Mouse (Mus musculus): ENCODE data around the gene Spz1.
A peak's percentile ranks its signal among the peaks of the same experiment; 100 is the strongest.
"Not testable (repeated sequence)": the region's sequence is repeated elsewhere in the genome, so short reads cannot be mapped to it uniquely, and the experiment has no call there.

Gene Spz1

DNA sequence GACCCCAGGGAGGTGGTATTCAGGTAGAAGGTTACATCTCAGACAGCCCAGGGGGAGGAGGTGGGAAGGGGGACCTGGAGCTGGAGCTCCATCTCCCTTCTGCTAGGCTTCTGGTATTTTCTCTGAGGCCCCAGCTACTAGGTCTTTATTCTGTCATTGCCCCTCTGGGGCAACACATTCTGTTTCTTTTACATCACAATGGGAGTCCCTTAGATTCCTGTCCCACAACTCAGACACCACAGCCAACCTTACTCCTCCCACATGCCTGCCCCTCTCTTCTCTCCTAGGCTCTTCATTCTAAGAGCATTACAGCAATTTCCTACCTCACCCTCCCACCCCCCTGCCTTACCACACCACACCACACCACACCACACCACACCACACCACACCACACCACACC is at the start of gene Spz1:
Gene Spz1 (minus strand): TSS at position 101 of the 400 bp plus-strand sequence.
- DNase-seq (ENCODE audit: extremely low spot score), result no peak

- DNase-seq (ENCODE audit: extremely low spot score), result no peak
Measured at GRCm38 (mm10) chr13:92616459-92616858, 40.5 kb upstream of the Spz1 start.

DNA sequence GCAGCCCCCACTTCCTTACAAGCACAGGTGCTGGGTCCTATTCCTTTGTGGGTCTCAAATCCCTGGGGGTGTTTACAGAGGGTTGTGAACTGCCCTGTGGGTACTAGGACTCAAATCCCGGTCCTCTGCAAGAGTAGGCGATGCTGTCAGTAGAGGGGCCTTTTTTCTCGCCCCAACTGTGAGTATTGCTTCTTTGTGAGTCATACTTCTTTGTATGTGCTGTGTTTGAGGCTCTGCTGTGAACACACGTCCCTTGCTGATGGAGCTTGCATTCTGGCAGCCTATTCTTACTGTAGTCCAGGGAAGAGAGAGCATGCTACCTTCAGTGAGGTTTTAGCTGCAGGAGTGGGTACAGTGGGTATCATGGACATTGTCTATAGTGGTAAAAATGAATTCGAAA is 39.2 kb upstream of the Spz1 start:
- no peak for DNase-seq (ENCODE audit: extremely low spot score)

GRCm38 (mm10) chr13:92613094-92613493 is 37.1 kb upstream of the Spz1 start:
- no peak for DNase-seq (ENCODE audit: extremely low spot score)

GRCm38 (mm10) chr13:92611917-92612316 is 35.9 kb upstream of the Spz1 start:
- DNase-seq (ENCODE audit: extremely low spot score), result no peak

GRCm38 (mm10) chr13:92611254-92611784 is 35.3 kb upstream of the Spz1 start:
- no peak for DNase-seq (ENCODE audit: extremely low spot score)

- peak; percentile 100 for DNase-seq (ENCODE audit: extremely low spot score)
Measured at GRCm38 (mm10) chr13:92610311-92611221, 34.6 kb upstream of the Spz1 start, which contains the start of gene Serinc5. TSS of gene Serinc5 (plus strand) at chr13:92611091.

DNA sequence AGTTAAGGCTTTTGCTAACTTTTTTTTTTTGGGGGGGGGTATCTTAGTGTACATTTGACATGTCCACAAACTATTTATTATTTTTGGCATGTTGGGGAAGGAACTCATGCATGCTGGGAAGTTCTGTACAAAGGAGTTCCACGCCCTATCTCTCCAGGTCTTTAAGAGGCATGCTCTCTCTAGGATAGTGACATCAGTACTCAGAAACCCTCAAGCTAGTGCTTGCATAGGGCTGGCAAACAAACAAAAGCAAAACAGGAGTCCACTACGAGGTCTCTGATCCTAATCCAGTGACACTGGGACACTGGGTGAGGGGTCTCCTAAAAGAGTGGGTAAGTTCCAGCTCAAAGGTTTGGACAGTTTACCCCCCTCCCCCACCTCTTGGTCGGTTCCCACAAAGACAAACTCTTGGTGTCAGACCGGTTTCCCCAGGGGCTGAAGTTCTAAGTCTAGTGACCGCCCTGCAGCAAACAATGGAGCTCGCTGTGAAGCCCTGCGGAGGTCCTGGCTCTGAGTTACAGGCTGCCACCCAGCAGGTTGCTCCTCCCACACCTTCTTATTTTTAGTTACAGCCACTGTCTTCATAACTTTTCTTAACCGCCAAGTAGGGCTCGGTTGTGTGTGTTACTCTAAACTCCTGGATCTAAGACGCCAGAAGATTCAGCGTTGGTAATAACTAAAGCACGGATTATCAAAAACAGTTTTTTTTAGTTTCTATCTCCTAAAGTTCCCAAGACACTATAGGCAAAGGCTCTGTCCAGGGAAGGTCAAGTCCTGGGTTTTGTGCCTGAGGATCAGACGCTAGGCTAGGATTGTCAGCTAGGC is 33.7 kb upstream of the Spz1 start:
- DNase-seq (ENCODE audit: extremely low spot score), result peak; percentile 48

DNA sequence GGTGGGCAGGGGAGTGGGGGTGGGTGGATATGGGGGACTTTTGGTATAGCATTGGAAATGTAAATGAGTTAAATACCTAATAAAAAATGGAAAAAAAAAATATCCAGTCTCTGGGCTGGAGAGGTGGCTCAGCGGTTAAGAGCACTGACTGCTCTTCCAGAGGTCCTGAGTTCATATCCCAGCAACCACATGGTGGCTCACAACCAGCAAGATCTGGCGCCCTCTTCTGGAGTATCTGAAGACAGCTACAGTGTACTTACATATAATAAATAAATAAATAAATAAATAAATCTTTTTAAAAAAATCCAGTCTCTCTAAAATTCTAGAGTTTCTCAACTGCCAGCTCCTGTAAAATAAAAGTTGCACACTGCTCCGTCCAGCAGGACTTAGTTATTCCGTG is 29.3 kb upstream of the Spz1 start:
- not testable (repeated sequence) for DNase-seq (ENCODE audit: extremely low spot score)

- DNase-seq (ENCODE audit: extremely low spot score), result no peak
Measured at GRCm38 (mm10) chr13:92595424-92595823, 19.5 kb upstream of the Spz1 start.

DNA sequence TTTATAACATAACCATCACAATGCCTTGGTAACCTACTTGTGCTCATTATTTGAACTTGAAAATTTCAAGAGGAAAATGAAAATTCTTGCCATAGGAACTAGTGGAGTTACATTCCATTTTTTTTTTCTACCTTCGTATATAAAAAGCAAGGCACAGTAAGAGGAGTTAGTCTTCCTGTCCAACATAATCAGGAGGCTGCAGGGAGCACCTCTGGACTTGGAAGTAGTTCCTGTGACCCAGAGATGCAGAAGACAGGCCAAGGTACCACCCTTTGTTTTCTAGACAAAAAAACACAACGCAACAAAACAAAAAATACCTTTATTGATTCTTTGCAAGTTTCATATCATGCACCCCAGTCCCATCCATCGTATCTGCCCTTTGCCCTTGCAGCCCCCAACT is 18.9 kb upstream of the Spz1 start:
- no peak for DNase-seq (ENCODE audit: extremely low spot score)

GRCm38 (mm10) chr13:92594481-92594880 is 18.5 kb upstream of the Spz1 start:
- DNase-seq (ENCODE audit: extremely low spot score), result peak; percentile 38

GRCm38 (mm10) chr13:92593731-92594396 is 17.9 kb upstream of the Spz1 start:
- peak; percentile 60 for DNase-seq (ENCODE audit: extremely low spot score)

GRCm38 (mm10) chr13:92592786-92593635 is 17.0 kb upstream of the Spz1 start:
- peak; percentile 79 for DNase-seq (ENCODE audit: extremely low spot score)

DNA sequence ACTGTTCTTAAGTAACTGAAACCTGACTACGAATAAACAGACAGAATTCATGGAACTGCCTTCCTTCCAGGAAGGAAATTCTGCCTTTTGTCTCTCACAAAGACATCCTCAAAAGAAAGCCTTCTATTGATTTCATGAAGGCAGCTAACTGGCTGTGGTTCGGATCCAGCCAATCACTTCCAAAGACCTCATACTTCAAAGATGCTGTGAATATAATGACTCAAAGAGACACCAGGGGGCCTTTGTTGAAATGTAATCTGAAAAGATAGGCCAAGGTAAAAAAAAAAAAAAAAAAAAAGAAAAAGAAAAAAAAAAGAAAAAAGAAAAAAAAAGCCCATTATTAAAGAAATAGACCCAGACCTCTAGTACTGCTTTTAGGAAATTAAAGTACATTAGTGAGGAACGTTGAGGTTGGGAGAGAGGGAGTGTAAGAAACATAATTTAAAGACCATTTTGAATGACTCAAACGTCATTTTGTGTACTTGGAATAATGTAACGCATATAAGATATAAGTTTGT is 16.4 kb upstream of the Spz1 start:
- DNase-seq (ENCODE audit: extremely low spot score), result no peak

DNA sequence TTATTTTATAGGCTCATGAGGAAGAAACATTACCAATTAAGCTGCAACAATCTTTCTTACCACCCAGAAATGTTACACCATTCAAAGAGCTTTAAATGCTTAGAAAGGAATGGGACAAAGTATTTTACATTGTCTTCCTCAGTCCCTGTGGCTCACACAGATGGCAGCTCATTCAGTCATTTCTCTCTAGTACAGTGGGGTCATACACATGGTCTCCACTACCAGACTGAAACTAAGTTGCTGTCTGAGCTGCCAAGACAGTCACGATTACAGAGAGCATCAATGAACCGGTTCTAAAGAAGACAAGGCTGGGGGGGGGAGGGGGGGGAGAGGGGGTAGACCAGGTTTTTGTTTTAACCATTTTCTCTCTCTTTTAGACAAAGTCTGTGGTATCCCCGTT is 15.3 kb upstream of the Spz1 start:
- DNase-seq (ENCODE audit: extremely low spot score), result no peak

GRCm38 (mm10) chr13:92589255-92589654 is 13.3 kb upstream of the Spz1 start:
- DNase-seq (ENCODE audit: extremely low spot score), result no peak

GRCm38 (mm10) chr13:92588704-92589103 is 12.7 kb upstream of the Spz1 start:
- DNase-seq (ENCODE audit: extremely low spot score), result no peak

DNA sequence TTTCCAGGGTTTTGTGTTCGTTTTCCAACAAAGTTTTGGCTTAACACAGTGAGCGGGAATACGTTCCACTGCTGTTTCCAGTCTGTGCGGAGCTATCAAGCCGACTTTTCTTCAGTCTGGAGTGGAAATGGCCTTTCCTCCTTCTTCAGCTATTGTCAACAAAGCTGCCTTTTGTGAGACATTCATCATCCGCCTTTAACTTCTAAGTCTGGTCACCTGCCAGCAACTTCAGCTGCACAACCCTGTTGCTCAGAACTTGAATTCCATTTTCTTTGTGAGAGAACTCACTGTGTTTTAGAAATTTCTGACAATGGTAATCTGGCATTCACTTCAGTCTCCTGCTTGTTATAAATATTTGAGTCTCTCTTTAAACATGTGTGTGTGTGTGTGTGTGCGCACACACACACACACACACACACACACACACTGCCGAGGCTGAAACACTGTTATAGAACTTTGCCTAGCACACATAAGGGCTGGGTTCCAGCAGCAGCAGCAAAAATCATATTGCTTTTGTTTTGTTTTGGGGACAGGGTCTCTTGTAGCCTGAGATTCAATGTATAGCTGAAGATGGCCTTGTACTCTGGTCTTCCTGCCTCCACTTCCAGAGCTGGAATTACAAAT is 8.2 kb upstream of the Spz1 start:
- no peak for DNase-seq (ENCODE audit: extremely low spot score)

Measured in embryo, embryonic 9.5 days (tissue).